Mouse (Mus musculus) natural killer cell, adult 2 months (primary cell): ENCODE measurements around the gene Fyco1.

Source experiments
- DNase-seq, 2 experiments: peaks; one replicate each; pipeline ENCODE4 v3.0.0; 2022; ENCODE audit warnings: low spot score in 2 of 2

Fyco1 gene

DNA sequence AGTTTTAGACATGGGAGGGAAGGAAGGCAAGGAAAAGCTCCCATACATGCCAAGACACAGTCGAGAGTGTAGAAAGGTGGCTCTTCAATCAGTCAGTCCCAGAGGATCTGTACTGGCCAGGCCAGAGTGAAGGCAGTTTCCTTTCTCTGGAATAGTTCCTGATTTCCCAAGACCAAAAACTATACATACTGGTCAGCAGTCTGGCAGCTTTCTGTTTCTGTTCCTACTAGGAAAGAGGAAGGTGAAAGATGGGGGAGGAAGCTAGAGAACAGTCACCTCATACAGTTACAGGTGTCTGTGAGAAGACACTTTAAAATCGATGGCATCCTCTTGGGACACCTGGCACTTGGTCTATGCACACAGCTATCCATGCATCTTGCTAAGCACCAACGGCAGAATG is 36.3 kb downstream of the Fyco1 start:
- no peak for DNase-seq

DNA sequence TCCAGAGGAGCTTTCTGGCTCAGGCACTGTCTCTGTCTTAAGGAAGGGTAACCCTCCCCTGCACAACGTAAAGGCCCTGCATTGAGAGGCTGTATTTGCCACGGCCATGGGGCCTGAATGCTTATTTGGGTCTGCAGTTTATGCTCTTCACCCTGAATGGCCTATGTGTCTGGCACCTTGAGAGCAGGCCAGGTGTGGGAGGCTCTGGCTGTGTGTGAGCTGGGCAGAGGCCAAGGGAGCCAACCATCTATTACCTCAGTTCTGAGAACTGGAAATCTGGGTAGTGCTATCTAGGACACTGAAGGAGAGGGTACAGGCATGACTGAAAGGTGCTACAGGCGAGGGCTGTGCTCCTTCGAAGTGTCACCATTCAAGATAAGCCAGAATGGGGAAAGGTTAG is 36.9 kb downstream of the Fyco1 start:
- DNase-seq, result no peak

DNA sequence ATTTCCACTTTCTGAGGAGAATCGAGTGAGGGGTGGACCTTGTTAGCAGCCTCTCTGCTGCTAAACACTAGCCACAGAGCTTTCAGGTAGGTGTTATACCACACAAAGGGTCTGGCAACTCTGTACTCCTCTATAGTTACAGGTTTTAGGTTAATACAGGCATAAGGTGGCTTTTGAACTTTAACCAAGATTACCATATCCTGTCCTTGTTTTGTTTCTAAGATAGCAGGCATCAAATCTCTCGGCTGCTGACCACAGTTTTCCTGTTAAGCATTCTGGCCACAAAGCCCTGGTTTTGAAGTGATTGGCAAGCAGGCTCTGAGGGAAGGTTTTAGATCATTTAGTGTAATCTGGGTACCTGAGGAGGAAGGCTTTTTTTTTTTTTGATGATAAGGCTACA is 37.4 kb downstream of the Fyco1 start:
- DNase-seq, result peak; percentile 48 to 54

DNA sequence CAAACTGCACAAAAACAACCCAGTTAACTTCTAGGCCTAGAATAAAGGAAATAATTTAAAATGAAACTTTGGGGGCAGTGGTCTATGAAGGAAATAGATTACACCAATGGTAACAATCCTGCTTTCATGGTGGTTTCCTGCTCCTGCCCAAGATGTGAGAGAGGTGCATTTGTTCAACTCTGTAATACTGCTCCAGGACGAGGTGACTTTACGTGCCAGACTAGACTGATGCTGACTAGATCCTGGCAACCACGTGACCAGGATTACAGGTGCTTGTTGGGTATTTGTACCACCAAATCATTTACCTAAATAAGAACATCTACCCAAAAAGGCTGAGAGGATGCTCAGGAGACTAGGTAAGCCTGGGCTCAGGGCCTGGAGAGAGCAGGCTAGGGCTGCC is 39.9 kb downstream of the Fyco1 start:
- DNase-seq, result no peak

DNA sequence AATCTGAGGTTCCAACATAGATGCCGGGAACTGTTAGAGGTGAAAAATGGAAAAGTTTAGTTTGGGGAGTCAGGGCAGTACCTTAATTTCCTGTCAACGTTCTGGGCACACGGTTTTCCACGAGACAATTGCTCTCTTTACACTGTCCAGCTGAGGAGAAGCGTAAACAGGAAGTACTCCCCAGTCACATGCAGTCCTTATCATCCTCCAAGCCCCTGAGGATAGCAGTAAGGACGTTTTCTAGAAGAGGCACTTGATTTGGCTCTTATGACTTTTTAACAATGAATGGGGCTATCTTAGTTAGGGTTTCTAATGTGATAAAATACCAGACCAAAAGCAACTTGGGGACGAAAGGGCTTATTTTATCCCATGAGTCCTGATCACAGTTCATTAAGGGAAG is 43.1 kb downstream of the Fyco1 start:
- DNase-seq, result no peak

DNA sequence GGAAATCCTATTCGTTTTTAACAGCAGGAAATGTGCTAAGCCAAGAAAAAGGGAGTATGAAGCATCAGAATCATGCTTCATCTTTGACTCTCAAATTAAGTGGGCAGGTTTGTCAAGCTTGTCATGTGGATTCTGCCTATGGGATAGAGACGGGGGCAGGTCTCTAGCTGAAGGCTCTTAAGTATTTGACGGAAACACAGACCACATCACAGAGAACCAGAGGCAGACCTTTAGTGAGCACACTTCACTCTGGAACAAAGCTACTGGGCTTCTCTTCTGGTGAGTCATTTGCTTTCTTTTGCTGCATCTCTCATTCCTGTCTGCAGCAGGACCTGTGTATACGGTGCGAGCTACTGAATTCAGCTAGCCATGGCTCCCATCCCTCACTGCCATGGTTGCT is 45.4 kb downstream of the Fyco1 start, which contains the start of gene Cxcr6:
Cxcr6 (plus strand) TSS at position 209 of the 400 bp plus-strand sequence.
- no peak for DNase-seq

DNA sequence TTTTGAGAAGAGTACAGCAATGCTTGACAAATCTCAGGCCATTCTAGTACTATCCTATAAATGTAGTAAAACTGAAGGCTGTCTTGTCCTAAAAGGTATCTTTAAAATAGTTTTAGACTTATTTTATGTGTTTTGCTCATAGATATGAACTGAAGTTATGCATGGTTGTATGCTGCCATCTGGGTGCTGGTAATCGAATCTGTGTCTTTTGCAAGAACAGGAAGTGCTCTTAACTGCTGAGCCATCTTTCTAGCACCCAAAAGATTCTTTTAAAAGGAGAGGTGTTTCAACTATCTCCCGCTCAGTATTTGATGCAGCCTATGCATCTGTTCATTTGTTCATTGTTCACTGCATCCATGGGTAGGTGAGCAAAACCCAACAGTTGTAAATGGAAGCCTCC is 46.5 kb downstream of the Fyco1 start:
- no peak for DNase-seq

DNA sequence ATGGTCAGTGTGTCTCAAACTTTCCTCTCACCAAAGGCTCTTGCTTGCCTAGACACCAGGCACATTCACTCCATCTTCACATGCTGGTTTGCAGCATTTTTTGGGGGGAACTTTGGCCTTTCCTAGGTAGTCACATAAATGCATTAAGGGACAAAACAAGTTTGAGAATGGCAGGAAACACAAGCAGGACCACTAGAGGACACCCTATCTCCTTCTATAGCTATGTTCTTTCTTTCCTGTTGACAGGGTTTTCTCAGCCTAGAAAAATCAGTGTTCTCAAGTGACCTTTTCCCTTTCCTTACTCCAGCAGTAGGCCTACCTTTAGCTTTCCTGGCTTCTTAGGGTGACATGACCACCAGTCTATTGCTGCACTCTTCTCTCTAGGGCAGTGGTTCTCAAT is 48.8 kb downstream of the Fyco1 start:
- no peak for DNase-seq

DNA sequence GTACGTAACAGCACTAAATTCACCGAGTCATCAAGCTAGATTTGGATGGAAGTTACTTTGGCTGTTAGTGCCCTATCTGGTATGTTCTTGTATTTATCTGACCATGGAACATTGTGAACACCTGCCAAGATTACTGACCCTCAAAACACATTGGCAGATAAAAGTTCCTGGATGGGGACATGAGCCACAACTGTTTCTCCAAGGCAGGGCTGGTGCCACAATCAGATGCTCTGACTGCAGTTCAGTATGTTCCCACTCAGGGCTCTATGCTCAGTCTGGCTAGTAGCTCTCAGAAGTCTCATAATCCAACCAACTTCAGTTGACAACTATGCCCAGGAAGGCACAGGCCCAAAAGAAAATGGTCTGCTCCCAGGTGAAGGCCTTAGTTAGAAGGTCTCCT is 49.3 kb downstream of the Fyco1 start:
- no peak for DNase-seq

DNA sequence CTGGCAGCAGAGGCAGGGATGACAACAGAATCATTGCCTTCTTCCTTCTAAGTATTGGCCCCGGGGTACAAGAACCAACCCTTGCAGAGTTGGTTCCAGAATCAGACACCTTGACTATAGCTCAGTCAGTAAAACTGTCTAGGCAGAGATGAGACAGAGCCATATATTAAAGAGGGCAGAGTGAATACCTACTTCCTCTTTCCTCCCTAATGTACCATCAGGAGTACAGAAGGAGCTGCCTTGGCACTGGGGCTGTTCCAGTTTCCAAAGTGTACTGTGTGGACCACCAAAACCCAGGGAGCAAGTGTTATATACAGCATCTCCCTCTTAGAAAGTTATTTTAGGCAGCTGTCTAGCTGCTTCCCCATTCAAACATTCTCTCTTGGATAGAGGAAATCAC is 50.2 kb downstream of the Fyco1 start:
- no peak for DNase-seq

DNA sequence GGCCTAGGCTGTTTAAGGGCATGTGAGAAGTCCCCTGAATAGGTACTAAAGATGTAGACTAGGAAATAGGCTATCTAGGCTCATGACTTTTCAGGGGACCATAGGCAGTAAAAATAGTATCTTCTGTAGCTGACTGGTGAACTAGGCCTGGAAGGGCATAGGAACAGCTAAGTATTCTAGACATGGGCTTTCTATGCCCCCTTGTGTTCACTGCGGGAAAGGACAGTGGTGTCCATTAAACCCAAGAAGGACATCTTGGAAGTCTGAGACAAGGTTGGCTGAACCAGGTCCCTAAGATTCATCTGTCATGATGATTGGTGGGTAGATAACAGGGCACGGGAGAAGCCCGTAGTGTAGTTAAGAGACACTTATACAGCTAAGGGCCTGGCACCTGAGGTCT is 55.5 kb downstream of the Fyco1 start:
- peak; percentile 38 to 62 for DNase-seq

DNA sequence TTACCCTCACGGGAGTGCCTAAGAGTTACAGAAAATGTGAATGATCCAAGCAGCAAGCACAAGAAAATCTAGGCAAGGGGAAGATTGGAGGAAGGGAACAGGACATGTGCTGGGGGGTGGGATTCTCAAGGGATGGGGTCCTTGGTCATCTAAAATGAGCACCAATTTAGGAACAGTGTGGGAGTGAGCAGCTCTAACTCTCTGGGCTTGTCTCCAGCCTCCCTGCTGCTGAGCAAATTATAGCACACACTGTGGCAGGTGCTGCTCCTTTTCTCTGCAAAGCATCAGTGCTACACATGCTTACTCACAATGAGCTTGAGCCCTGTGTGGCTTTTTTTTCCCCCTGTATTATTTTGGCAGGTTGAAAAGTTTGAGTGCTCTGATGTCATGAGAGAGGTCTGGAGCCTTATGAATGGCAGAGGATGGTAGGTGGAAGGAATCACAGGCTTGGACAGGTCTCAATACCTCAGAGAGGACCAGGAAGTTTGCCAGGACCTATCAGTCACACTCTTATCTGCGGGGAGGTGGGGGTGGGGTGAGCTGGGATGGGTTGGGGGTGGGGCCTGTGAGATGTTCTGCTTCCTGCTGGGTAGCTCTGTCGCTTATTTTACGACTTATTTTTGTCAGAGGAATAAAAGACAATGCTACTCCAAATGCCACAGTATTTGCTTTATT is 62.7 kb downstream of the Fyco1 start:
- DNase-seq, result no peak

DNA sequence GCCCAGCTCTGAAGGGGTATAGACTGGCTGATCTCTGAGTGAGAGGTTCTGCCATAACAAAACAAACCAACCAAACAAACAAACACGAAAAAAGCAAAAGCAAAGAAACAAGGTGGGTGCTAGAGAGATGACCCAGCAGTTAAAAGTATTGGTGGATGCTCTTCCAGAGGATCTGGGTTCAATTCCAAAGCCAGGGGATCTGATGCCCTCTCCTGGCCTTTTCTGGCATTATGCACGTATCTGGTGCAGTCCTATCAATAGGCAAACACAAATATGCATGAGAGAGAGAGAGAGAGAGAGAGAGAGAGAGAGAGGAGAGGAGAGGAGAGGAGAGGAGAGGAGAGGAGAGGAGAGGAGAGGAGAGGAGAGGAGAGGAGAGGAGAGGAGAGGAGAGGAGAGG is 78.4 kb downstream of the Fyco1 start:
- peak in 1 of 2 experiments; percentile 51 for DNase-seq

DNA sequence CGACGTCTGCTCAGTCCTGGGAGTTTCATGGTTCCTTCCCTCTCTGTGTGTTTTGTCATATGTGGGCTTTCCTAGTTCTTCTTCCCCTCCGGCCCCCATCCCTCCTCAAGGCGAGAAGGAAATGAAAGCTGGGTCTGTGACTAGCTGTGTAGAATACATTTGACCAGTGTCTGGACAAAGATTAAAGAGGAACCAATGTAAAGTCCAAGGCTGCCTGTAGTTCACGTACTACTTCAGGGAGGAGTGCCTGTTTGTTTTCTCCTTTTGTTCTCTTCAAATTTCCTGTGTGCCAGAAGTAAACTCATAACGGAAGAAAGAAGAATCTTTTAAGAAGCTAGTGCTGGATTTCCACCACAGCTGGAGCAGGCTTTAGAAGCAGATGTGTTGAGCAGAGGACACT is 82.2 kb downstream of the Fyco1 start:
- DNase-seq, result no peak

DNA sequence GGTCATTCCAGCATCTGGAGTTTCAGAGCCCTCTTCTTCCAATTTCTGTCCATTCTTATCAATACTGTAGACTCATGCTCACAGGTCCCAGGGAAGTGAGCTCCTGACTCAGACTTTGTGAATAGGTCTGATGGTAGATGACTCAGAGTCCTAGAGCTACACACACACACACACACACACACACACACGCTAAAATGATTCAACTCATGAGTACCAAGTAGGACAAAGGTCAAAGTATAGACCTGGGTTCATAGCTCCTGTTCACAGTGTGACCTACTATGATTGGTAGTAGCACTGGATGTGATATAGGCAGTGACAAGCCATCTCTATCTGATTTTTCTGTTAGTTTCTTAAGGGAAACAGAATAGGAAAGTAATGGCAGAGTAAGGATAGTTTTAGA is 83.3 kb downstream of the Fyco1 start:
- no peak for DNase-seq

DNA sequence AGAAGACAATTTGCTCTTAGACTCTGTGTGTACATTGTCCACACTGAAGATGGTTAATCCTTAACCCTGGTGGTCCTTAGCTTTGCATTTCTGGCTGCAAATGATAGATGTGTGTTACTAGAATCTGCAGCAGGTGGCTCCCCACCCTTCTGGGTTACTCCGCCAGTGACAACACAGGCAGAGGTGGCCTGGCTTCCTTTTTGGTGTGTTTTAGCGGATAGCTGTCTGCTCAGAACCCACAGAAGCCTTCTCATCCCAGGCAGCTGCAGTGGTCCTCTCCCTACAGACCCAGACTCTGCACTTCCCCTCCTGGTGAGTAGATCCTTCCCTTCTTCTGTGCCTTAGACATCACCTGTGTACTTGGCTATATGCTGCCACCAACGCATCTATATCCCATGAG is 84.7 kb downstream of the Fyco1 start:
- DNase-seq, result no peak

DNA sequence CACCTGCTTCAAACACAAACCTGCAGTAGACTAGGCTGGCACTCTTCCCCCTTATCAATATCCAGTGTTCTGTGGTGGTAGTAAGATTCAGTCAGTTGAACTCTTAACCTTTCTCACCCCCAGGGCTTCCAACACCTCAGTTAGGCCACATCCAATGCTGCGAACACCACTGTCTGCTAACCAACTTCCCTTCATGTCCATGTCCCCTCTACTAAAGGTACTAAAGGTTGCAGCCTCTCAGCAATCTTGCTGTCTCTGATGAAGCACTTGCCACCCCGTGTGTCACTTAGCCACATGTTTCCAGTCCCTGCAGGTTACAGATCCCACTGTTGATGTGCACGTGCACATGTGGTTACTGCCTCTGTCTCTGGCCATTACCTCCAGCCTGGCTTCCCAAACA is 87.9 kb downstream of the Fyco1 start:
- peak in 1 of 2 experiments; percentile 21 for DNase-seq

DNA sequence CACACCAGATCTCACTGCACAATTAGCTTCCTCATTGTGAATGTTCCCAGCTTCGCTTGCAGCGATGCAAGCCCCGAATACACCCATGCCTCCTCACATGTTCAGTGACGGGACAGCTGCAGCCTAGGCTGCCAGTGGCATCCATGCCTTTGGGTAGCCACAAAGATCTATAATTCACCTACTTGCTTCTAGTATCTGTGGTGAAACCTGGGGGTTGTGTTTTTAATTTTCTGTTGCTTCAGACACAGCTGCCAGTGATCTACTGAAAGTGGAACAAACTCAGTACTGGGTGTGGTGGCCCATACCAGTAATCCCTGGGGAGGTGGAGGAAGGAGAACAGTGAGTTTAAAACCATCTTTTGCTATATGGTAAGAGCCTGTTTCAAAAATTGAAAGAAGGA is 88.8 kb downstream of the Fyco1 start:
- peak in 1 of 2 experiments; percentile 66 for DNase-seq

DNA sequence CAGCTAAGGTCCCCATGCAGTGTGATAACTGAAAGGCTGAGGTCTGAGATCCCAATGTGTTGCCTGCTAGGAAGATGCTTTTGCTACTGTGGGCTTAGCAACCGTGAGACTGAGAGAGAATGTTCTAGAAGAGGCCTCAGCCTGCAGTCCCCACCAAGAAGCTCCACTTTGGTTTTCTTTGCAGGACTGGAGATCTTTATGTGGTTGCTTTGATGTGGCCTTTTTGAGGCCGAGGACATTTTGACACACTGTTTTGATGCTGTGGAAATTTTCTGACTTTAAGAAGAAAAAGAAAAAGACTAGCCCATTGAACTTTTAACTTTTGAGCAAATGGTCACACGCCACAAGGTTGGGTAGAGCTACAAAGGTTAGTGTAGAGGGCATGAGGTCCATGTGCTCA is 90.9 kb downstream of the Fyco1 start:
- DNase-seq, result peak in 1 of 2 experiments; percentile 66

DNA sequence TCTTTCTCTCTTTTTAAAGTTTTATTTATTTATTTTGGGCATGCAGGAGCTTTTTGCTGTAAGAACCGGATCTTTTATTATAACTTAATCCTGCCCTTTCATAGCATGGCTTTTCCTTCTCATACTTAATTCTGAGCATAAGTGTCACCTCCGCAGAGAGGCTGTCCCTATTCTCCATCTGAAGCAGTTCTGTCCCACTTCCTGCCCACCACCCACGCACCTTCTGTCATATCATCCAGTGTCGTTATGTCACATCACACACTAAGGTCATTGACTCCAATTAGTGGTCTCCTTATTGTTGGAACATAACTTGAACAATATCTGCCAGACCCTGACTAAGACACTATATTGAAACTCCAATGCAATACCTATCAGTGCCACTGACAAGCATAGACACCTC is 93.1 kb downstream of the Fyco1 start:
- no peak for DNase-seq

DNA sequence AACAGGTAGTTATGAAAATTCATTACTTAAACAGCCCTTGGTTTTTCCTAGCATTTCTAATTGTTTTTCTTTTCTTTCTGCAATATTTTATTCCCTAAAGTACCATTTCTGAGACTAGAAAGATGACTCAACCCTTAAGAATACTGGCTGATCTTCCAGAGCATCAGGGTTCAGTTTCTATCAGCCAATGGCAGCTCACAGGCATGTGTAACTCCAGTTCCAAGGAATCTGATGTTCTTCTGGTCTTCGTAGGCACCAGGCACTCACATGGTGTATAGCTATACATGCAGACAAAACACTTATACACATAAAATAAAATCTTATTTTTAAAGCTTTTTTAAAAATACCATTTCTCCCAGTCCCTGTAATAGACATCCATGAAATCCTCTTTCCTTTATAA is 93.5 kb downstream of the Fyco1 start:
- no peak for DNase-seq

DNA sequence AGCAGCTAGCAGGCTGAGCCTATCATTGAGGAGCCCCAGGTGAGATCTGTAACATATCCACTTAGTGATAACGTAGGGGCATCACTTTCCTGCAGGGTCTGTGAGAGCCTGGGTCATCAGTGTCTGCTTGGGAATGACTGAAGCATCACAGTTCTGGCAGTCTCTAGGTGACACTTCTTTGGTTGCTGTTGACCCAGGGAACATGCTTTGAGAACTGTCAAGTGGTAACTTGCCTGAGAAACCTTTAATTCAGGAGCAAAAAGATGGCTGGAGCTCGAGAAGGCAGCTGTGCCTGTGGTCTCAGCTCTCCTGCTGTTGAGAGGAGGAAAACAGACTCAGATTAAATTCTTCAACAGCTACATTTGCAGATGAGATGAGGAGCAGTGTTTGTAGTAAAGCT is 94.4 kb downstream of the Fyco1 start:
- no peak for DNase-seq

DNA sequence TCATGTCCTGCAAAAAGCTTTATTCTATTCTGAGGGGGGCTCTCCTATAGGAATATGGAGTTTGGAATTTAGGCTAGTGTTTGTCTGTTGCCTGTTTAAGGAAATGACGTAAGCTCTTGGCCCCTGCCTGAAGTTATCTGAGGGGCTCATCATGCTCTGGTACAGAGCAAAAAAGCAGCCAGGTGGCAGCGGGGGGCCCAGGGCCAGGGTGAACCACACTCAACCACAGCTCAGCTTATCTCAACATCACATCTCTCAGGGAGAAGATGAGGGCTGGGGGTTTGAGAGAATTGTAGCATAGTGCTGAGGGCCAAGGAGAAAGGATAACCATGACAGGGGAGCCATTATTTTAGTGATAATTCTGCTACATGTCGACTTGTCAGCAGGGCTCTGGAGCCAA is 94.9 kb downstream of the Fyco1 start:
- no peak for DNase-seq

DNA sequence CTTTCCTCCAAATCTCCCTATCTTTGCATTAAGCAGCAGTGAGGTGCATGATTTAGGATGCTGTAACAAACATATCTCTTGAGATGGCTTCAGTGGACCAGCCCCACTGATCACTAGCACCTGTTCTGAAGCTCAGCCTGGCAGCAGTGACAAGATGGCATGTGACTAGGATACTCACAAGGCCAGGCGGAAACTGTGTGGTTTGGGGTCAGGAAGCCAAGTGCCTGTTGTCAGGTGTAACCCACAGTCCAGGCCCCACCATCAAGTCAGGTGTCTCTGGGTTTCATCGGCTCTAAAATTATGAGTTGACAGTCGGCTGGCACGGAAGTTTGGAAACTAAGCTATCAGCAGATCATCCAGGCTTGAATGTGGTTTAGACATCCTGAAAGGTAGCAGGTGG is 97.4 kb downstream of the Fyco1 start:
- DNase-seq, result peak; percentile 84 to 94
